In the genomic region with DNA sequence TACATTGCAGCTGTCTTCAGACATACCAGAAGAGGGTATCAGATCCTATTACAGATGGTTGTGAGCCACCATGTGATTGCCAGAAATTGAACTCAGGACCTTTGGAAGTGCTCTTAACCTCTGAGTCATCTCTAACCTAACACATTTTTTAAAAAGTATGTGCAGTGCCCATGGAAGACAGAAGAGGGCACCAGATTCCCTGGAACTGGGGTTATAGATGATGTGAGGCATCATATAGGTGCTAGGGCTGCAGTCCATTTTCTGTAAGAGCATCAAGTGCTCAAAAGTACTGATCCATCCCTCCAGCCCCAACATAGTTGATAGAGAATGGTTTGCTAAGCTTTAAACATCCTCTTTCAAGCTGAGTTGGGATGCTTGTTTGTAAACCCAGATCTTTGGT, we compare ENCODE assay signal across 7 mouse cellular contexts. TPM values are rescaled to one million over a fixed set of nuclear protein-coding genes. Genes with fewer than 3 reads are reported as not detected.
DNase-seq lines count a peak whose midpoint lies in the region; ATAC-seq and TF ChIP-seq lines count a peak whose summit lies in the region.

No protein-coding gene starts in this region.

- H3K27me3 ChIP-seq in limb, embryonic 14.5 days (ENCODE audit: control insufficient read depth, insufficient read depth, low read length) = no peaks in the 10 kb centered on the region

- no peaks in the 10 kb centered on the region for H3K4me1 ChIP-seq in limb, embryonic 14.5 days (ENCODE audit: control insufficient read depth, insufficient read depth, low read length)

- no peak overlapping the region for H3K9ac ChIP-seq in limb, embryonic 14.5 days (ENCODE audit: low read depth, low read length, severe bottlenecking)

- no peaks in the 10 kb centered on the region for H3K9me3 ChIP-seq in limb, embryonic 14.5 days (ENCODE audit: control insufficient read depth, low read length)

- TF ChIP-seq POLR2A in limb, embryonic 14.5 days (IDR thresholded peaks at IDR 0.05; ENCODE audit: borderline replicate concordance, extremely low read depth, insufficient read depth, insufficient read length) = no peak

- ATAC-seq in limb, embryonic 14.5 days (ENCODE audit: low FRiP score, low read depth) = no peak

- no peak for DNase-seq in left cerebral cortex, adult 2 months (ENCODE audit: extremely low spot score in 1 of 2, low spot score in 2 of 2)
- no peak for DNase-seq in left cerebral cortex, adult 9 months (ENCODE audit: low spot score in 2 of 2)
- DNase-seq in NIH3T3 (ENCODE audit: low read depth) = peak; percentile 73
- DNase-seq in embryo, embryonic 11 days = peak; percentile 61
- DNase-seq in limb, embryonic 14.5 days (ENCODE audit: low spot score) = peak; percentile 40
- peak; percentile 37 to 57 for DNase-seq in spleen, postnatal 36 days (ENCODE audit: low spot score in 2 of 2)
- DNase-seq in right cerebral cortex, postnatal 36 days (ENCODE audit: low spot score in 2 of 2) = no peak

- H3K27ac ChIP-seq in left cerebral cortex, adult 2 months = no peak overlapping the region
- no peak overlapping the region for H3K27ac ChIP-seq in limb, embryonic 14.5 days (replicated peaks; ENCODE audit: low read depth, low read length)

- H3K4me2 ChIP-seq in limb, embryonic 14.5 days (replicated peaks; ENCODE audit: low read depth, low read length, severe bottlenecking) = no peak overlapping the region

- no peak overlapping the region for H3K4me3 ChIP-seq in left cerebral cortex, adult 2 months
- no peak overlapping the region for H3K4me3 ChIP-seq in limb, embryonic 14.5 days (replicated peaks; ENCODE audit: low read length)

- H3K36me3 ChIP-seq in limb, embryonic 14.5 days (ENCODE audit: control insufficient read depth, insufficient read depth, low read length) = no peaks in the 10 kb centered on the region

- TF ChIP-seq CTCF in left cerebral cortex, adult 2 months (IDR thresholded peaks at IDR 0.05) = peak; percentile 49

- intact Hi-C loops in left cerebral cortex, adult 2 months (cut with DNase I) = loop anchor here (2.0 to 5.0 kb wide), 2 partner anchors 72 to 272 kb away; no protein-coding TSS in a partner anchor

RNA-seq across cellular contexts. Expression of a gene that starts 3.0 kb away (rescaled TPM):
- total RNA-seq in left cerebral cortex, adult 2 months (2021) = 1 to 10 TPM; 5.0 to 6.7 TPM
- 4.4 and 5.5 TPM in 2 replicates for polyA plus RNA-seq in limb, embryonic 14.5 days (2012; rRNA removed)
- 8.1 and 8.7 TPM in 2 replicates for polyA plus RNA-seq in limb, embryonic 14.5 days (2014; fragmentation: Nextera tagmentation; extraction: Ambion mirVana)

RNA-seq across cellular contexts. Expression of a gene that starts 4.0 kb away (rescaled TPM):
- total RNA-seq in left cerebral cortex, adult 2 months (2021) = 10 to 100 TPM; 12.4 to 15.9 TPM
- 13.9 and 23.4 TPM in 2 replicates for polyA plus RNA-seq in limb, embryonic 14.5 days (2012; rRNA removed)
- polyA plus RNA-seq in limb, embryonic 14.5 days (2014; fragmentation: Nextera tagmentation; extraction: Ambion mirVana) = 34.5 and 42.5 TPM in 2 replicates

RNA-seq across cellular contexts. Expression of a gene that starts 31.7 kb away (rescaled TPM):
- 10 to 100 TPM; 38.2 to 38.8 TPM for total RNA-seq in left cerebral cortex, adult 2 months (2021)
- 9.8 and 11.4 TPM in 2 replicates for polyA plus RNA-seq in limb, embryonic 14.5 days (2012; rRNA removed)
- polyA plus RNA-seq in limb, embryonic 14.5 days (2014; fragmentation: Nextera tagmentation; extraction: Ambion mirVana) = 14.0 and 19.0 TPM in 2 replicates

RNA-seq across cellular contexts. Expression of a gene that starts 57.1 kb away (rescaled TPM):
- total RNA-seq in left cerebral cortex, adult 2 months (2021) = 1 to 10 TPM in 1 of 2 experiments, under 1 TPM in 1; 0.72 to 1.2 TPM
- polyA plus RNA-seq in limb, embryonic 14.5 days (2012; rRNA removed) = 2.1 and 2.4 TPM in 2 replicates
- polyA plus RNA-seq in limb, embryonic 14.5 days (2014; fragmentation: Nextera tagmentation; extraction: Ambion mirVana) = 2.1 and 2.5 TPM in 2 replicates

Comparison
In these comparisons a context has a peak if more than half of its experiments do, and no peak if none do; other contexts are left out.
1. DNase-seq: peak in NIH3T3 (single experiment), embryo, embryonic 11 days (single experiment), limb, embryonic 14.5 days (single experiment) and spleen, postnatal 36 days (2 of 2); none in left cerebral cortex, adult 2 months (0 of 2), left cerebral cortex, adult 9 months (0 of 2) and right cerebral cortex, postnatal 36 days (0 of 2).